Mouse (Mus musculus) MEL (cell line): Measurements from ENCODE around the gene Vps35l. TPM values are rescaled to one million over a fixed set of nuclear protein-coding genes. Genes with fewer than 3 reads are reported as not detected.

Experiments used
- DNase-seq: peaks from one replicate; pipeline ENCODE4 v3.0.0; 2011; ENCODE audit warnings: low read depth, low spot score
- H3K27ac ChIP-seq: 2 replicates; pipeline ENCODE4 v1.5.1; 2012; ENCODE audit warnings: low read depth, mild to moderate bottlenecking, control low read depth, low read length, moderate library complexity; ENCODE audit not compliant: control insufficient read depth
- H3K27me3 ChIP-seq, 2 experiments: fragments of 150-350 bp in 1 of 2; sonication (generic) in 1 of 2; 2 replicates each; pipeline ENCODE4 v1.6.1; 2012; ENCODE audit warnings: low read length in 2 of 2, mild to moderate bottlenecking in 2 of 2, improper control_type of control experiment in 1 of 2, moderate library complexity in 1 of 2; ENCODE audit not compliant: insufficient read depth in 2 of 2, control insufficient read depth in 1 of 2
- H3K36me3 ChIP-seq, 2 experiments: 2 replicates each; pipeline ENCODE4 v1.6.1; 2012 to 2014; ENCODE audit warnings: low read length in 2 of 2, improper control_type of control experiment in 1 of 2, inconsistent platforms in 1 of 2, mild to moderate bottlenecking in 1 of 2; ENCODE audit not compliant: insufficient read depth in 2 of 2, control insufficient read depth in 1 of 2
- H3K4me1 ChIP-seq, 2 experiments: fragments of 150-350 bp in 1 of 2; sonication (generic) in 1 of 2; 2 replicates each; pipeline ENCODE4 v1.6.1; 2012; ENCODE audit warnings: low read length in 2 of 2, improper control_type of control experiment in 1 of 2, mild to moderate bottlenecking in 1 of 2; ENCODE audit not compliant: insufficient read depth in 2 of 2, control insufficient read depth in 1 of 2
- H3K4me3 ChIP-seq, 2 experiments: fragments of 150-350 bp in 1 of 2; sonication (generic) in 1 of 2; 2 replicates each; pipeline ENCODE4 v1.5.1; 2012; ENCODE audit warnings: low read depth in 2 of 2, low read length in 2 of 2, mild to moderate bottlenecking in 2 of 2, moderate library complexity in 2 of 2, control low read depth in 1 of 2, improper control_type of control experiment in 1 of 2; ENCODE audit not compliant: control insufficient read depth in 1 of 2, insufficient read depth in 1 of 2
- H3K79me2 ChIP-seq: 2 replicates; pipeline ENCODE4 v1.6.1; 2012; ENCODE audit warnings: mild to moderate bottlenecking, low read length, moderate library complexity; ENCODE audit not compliant: control insufficient read depth, poor library complexity, insufficient read depth
- H3K9ac ChIP-seq: 2 replicates; pipeline ENCODE4 v1.6.1; 2012; ENCODE audit warnings: low read depth, mild to moderate bottlenecking, control low read depth, low read length, moderate library complexity; ENCODE audit not compliant: control insufficient read depth, poor library complexity, severe bottlenecking
- H3K9me3 ChIP-seq: fragments of 150-350 bp; sonication (generic); replicated peaks from 2 replicates; pipeline ENCODE4 v1.6.1; 2012; ENCODE audit warnings: mild to moderate bottlenecking, low read length, improper control_type of control experiment, moderate library complexity; ENCODE audit not compliant: insufficient read depth
- BHLHE40 ChIP-seq: IDR thresholded peaks from 2 replicates; pipeline ENCODE4 v1.6.1; 2012; ENCODE audit warnings: low read depth, mild to moderate bottlenecking, inconsistent platforms, low read length, improper control_type of control experiment, borderline replicate concordance
- CHD1 ChIP-seq: IDR thresholded peaks from 2 replicates; pipeline ENCODE4 v1.6.1; 2012; ENCODE audit warnings: low read depth, mild to moderate bottlenecking, inconsistent platforms, low read length, improper control_type of control experiment
- E2F4 ChIP-seq: IDR thresholded peaks from 2 replicates; pipeline ENCODE4 v1.6.1; 2011; ENCODE audit warnings: low read depth, low read length, improper control_type of control experiment, borderline replicate concordance
- ELF1 ChIP-seq: IDR thresholded peaks from 2 replicates; pipeline ENCODE4 v1.6.1; 2014; ENCODE audit warnings: low read depth, mild to moderate bottlenecking, inconsistent platforms, low read length, improper control_type of control experiment, moderate library complexity
- EP300 ChIP-seq, 2 experiments: IDR thresholded peaks; 2 replicates each; pipeline ENCODE4 v1.6.1; 2011; ENCODE audit warnings: improper control_type of control experiment in 2 of 2, low read length in 2 of 2, low read depth in 1 of 2, mild to moderate bottlenecking in 1 of 2
- ETS1 ChIP-seq: IDR thresholded peaks from 2 replicates; pipeline ENCODE4 v1.6.1; 2012; ENCODE audit warnings: low read depth, mild to moderate bottlenecking, inconsistent platforms, low read length, improper control_type of control experiment, moderate library complexity
- GABPA ChIP-seq: IDR thresholded peaks from 2 replicates; pipeline ENCODE4 v1.6.1; 2012; ENCODE audit warnings: low read depth, mild to moderate bottlenecking, inconsistent platforms, low read length, improper control_type of control experiment, moderate library complexity
- GATA1 ChIP-seq: IDR thresholded peaks from 2 replicates; pipeline ENCODE4 v1.6.1; 2011; ENCODE audit warnings: low read depth, low read length, improper control_type of control experiment
- HCFC1 ChIP-seq: IDR thresholded peaks from 2 replicates; pipeline ENCODE4 v1.6.1; 2012; ENCODE audit warnings: low read depth, mild to moderate bottlenecking, inconsistent platforms, low read length, improper control_type of control experiment, moderate library complexity
- KAT2A ChIP-seq: conservative IDR thresholded peaks from 2 replicates; pipeline ENCODE4 v1.6.1; 2012; ENCODE audit warnings: low read depth, low read length, improper control_type of control experiment, inconsistent platforms
- MAFK ChIP-seq: IDR thresholded peaks from 2 replicates; pipeline ENCODE4 v1.6.1; 2011; ENCODE audit warnings: low read depth, mild to moderate bottlenecking, low read length, improper control_type of control experiment, borderline replicate concordance
- MAZ ChIP-seq: IDR thresholded peaks from 2 replicates; pipeline ENCODE4 v1.6.1; 2012; ENCODE audit warnings: low read depth, mild to moderate bottlenecking, inconsistent platforms, low read length, improper control_type of control experiment
- MEF2A ChIP-seq: IDR thresholded peaks from 2 replicates; pipeline ENCODE4 v1.6.1; 2014; ENCODE audit warnings: low read depth, mild to moderate bottlenecking, inconsistent platforms, low read length, improper control_type of control experiment; ENCODE audit not compliant: poor library complexity, insufficient replicate concordance, severe bottlenecking; ENCODE audit errors: extremely low read depth
- MXI1 ChIP-seq: IDR thresholded peaks from 2 replicates; pipeline ENCODE4 v1.6.1; 2011; ENCODE audit warnings: mild to moderate bottlenecking, low read depth, low read length, improper control_type of control experiment
- MYB ChIP-seq: IDR thresholded peaks from 2 replicates; pipeline ENCODE4 v1.6.1; 2011; ENCODE audit warnings: mild to moderate bottlenecking, low read depth, low read length, improper control_type of control experiment
- NELFE ChIP-seq: IDR thresholded peaks from 2 replicates; pipeline ENCODE4 v1.6.1; 2011; ENCODE audit warnings: low read depth, low read length, improper control_type of control experiment
- POLR2A ChIP-seq, 2 experiments: IDR thresholded peaks; 2 replicates each; pipeline ENCODE4 v1.6.1; 2011 to 2012; ENCODE audit warnings: low read length in 2 of 2, mild to moderate bottlenecking in 2 of 2, control low read depth in 1 of 2, improper control_type of control experiment in 1 of 2, low read depth in 1 of 2, moderate library complexity in 1 of 2; ENCODE audit not compliant: control insufficient read depth in 1 of 2, insufficient read depth in 1 of 2, poor library complexity in 1 of 2
- POLR2AphosphoS2 ChIP-seq: IDR thresholded peaks from 2 replicates; pipeline ENCODE4 v1.6.1; 2011; ENCODE audit warnings: low read length, improper control_type of control experiment
- POLR2AphosphoS5 ChIP-seq: IDR thresholded peaks from 2 replicates; pipeline ENCODE4 v1.6.1; 2012; ENCODE audit warnings: low read depth, borderline replicate concordance, mild to moderate bottlenecking, inconsistent platforms, low read length, moderate library complexity, mixed read lengths
- RAD21 ChIP-seq: IDR thresholded peaks from 2 replicates; pipeline ENCODE4 v1.6.1; 2011; ENCODE audit warnings: mild to moderate bottlenecking, low read depth, low read length, improper control_type of control experiment
- RCOR1 ChIP-seq: IDR thresholded peaks from 2 replicates; pipeline ENCODE4 v1.6.1; 2012; ENCODE audit warnings: low read depth, mild to moderate bottlenecking, inconsistent platforms, low read length, improper control_type of control experiment
- SIN3A ChIP-seq: IDR thresholded peaks from 2 replicates; pipeline ENCODE4 v1.6.1; 2012; ENCODE audit warnings: low read length, improper control_type of control experiment, inconsistent platforms
- SMC3 ChIP-seq: IDR thresholded peaks from 2 replicates; pipeline ENCODE4 v1.6.1; 2011; ENCODE audit warnings: low read depth, low read length, improper control_type of control experiment
- TAL1 ChIP-seq: IDR thresholded peaks from 2 replicates; pipeline ENCODE4 v1.6.1; 2012; ENCODE audit warnings: mild to moderate bottlenecking, inconsistent platforms, low read length, moderate library complexity, mixed read lengths
- TBP ChIP-seq: IDR thresholded peaks from 2 replicates; pipeline ENCODE4 v1.8.0; 2011; ENCODE audit warnings: low read depth, low read length, improper control_type of control experiment
- TCF12 ChIP-seq: IDR thresholded peaks from 2 replicates; pipeline ENCODE4 v1.6.1; 2014; ENCODE audit warnings: low read depth, mild to moderate bottlenecking, inconsistent platforms, low read length, improper control_type of control experiment, moderate library complexity
- UBTF ChIP-seq: IDR thresholded peaks from 2 replicates; pipeline ENCODE4 v1.6.1; 2012; ENCODE audit warnings: low read depth, mild to moderate bottlenecking, inconsistent platforms, low read length, improper control_type of control experiment, moderate library complexity, borderline replicate concordance; ENCODE audit not compliant: insufficient read depth
- USF1 ChIP-seq: IDR thresholded peaks from 2 replicates; pipeline ENCODE4 v1.6.1; 2014; ENCODE audit warnings: low read depth, mild to moderate bottlenecking, inconsistent platforms, low read length, improper control_type of control experiment, moderate library complexity
- USF2 ChIP-seq, 2 experiments: IDR thresholded peaks; 2 replicates each; pipeline ENCODE4 v1.6.1; 2011 to 2012; ENCODE audit warnings: improper control_type of control experiment in 2 of 2, low read length in 2 of 2, borderline replicate concordance in 1 of 2, inconsistent platforms in 1 of 2, low read depth in 1 of 2, mild to moderate bottlenecking in 1 of 2; ENCODE audit not compliant: insufficient read depth in 1 of 2
- ZC3H11A ChIP-seq: IDR thresholded peaks from 2 replicates; pipeline ENCODE4 v1.6.1; 2012; ENCODE audit warnings: low read depth, mild to moderate bottlenecking, inconsistent platforms, low read length, improper control_type of control experiment
- ZKSCAN1 ChIP-seq: IDR thresholded peaks from 2 replicates; pipeline ENCODE4 v1.6.1; 2012; ENCODE audit warnings: low read depth, mild to moderate bottlenecking, inconsistent platforms, low read length, improper control_type of control experiment, moderate library complexity
- polyA plus RNA-seq, 2 experiments: library from polyadenylated mRNA; stranded (reverse) in 1 of 2; unstranded in 1 of 2; fragments of >175 nt in 1 of 2; fragments of >200 nt in 1 of 2; gene quantifications; 2 replicates each; pipeline versions ENCODE4 v1.2.1 to v1.2.4; 2012; ENCODE audit warnings: low replicate concordance in 2 of 2, low read depth in 1 of 2; ENCODE audit not compliant: insufficient read length in 2 of 2, insufficient read depth in 1 of 2, missing spikeins in 1 of 2
- total RNA-seq: library from RNA; depleted of rRNA; stranded (reverse); fragments of 300-350 nt; gene quantifications from 2 replicates; pipeline ENCODE4 v1.2.3, GENCODE M21; 2012

Vps35l gene
- total and polyA plus RNA-seq, 3 experiments = 37.6 to 87.4 TPM; not detected in 1

GRCm38 (mm10) chr7:118850676-118851290 lies 110.8 kb downstream of the Vps35l start:
- H3K4me3 ChIP-seq = no peak overlapping the region
- H3K27ac ChIP-seq = no peak overlapping the region
- peaks cover 9 to 34% of the 10 kb centered on the region in 2 experiments for H3K36me3 ChIP-seq

GRCm38 (mm10) chr7:118851571-118851970 lies 111.5 kb downstream of the Vps35l start:
- no peaks in the 10 kb centered on the region for H3K9me3 ChIP-seq
- H3K4me3 ChIP-seq = no peak overlapping the region
- peaks cover 5 to 32% of the 10 kb centered on the region in 2 experiments for H3K4me1 ChIP-seq
- peaks cover 45% of the 10 kb centered on the region for H3K79me2 ChIP-seq
- peak; percentile 75 for DNase-seq
- no peaks in the 10 kb centered on the region for H3K27me3 ChIP-seq
- H3K9ac ChIP-seq = no peak overlapping the region
- peaks cover 5 to 38% of the 10 kb centered on the region in 2 experiments; a peak in 3 of 4 replicates for H3K36me3 ChIP-seq
- no peak overlapping the region for H3K27ac ChIP-seq
- no peak for TF ChIP-seq TCF12
- peak in 1 of 2 experiments; percentile 4; a peak in 1 of 4 replicates for TF ChIP-seq EP300 (IDR thresholded peaks at IDR 0.05; ENCODE audit: low read depth in 1 of 2, low read length in 2 of 2)
- no peak for TF ChIP-seq SMC3
- no peak for TF ChIP-seq POLR2AphosphoS5
- no peak for TF ChIP-seq RCOR1
- TF ChIP-seq MEF2A = no peak
- no peak for TF ChIP-seq GABPA
- TF ChIP-seq NELFE = no peak
- TF ChIP-seq POLR2A (IDR thresholded peaks at IDR 0.05; ENCODE audit: control insufficient read depth in 1 of 2, insufficient read depth in 1 of 2, low read depth in 1 of 2, low read length in 2 of 2, poor library complexity in 1 of 2) = 0 out of 4 replicates have a peak, but pooled peaks of 1 of the 2 experiments have one; percentile 18
- TF ChIP-seq ZC3H11A = no peak
- no peak for TF ChIP-seq KAT2A
- TF ChIP-seq MAFK = no peak
- TF ChIP-seq ZKSCAN1 = no peak
- no peak for TF ChIP-seq UBTF
- TF ChIP-seq HCFC1 = no peak
- no peak for TF ChIP-seq TBP
- TF ChIP-seq TAL1 = no peak
- no peak for TF ChIP-seq MYB
- no peak; the same call in 1 of the 2 replicates for TF ChIP-seq MXI1
- peak; percentile 38; the same call in 1 of the 2 replicates for TF ChIP-seq SIN3A
- peak; percentile 59 for TF ChIP-seq ETS1
- no peak for TF ChIP-seq CHD1
- no peak for TF ChIP-seq POLR2AphosphoS2
- TF ChIP-seq MAZ = no peak
- no peak for TF ChIP-seq BHLHE40

More at GRCm38 (mm10) chr7:118850676-118851290, 110.8 kb downstream of the Vps35l start:
- Histone ChIP-seq H3K27me3 (no peaks in the 10 kb centered on the region), H3K4me1 (peaks cover 5 to 32% of the 10 kb centered on the region in 2 experiments), H3K9ac (no peak overlapping the region), H3K79me2 (peaks cover 43% of the 10 kb centered on the region), H3K9me3 (no peaks in the 10 kb centered on the region)
- TF ChIP-seq ELF1 = no peak
- no peak for TF ChIP-seq POLR2AphosphoS5
- TF ChIP-seq BHLHE40 = no peak
- TF ChIP-seq TAL1 = no peak
- no peak for TF ChIP-seq GATA1
- TF ChIP-seq USF1 = no peak
- no peak for TF ChIP-seq USF2 (IDR thresholded peaks at IDR 0.05; ENCODE audit: borderline replicate concordance in 1 of 2, insufficient read depth in 1 of 2, low read depth in 1 of 2, low read length in 2 of 2)
- TF ChIP-seq MXI1 = no peak
- TF ChIP-seq RAD21 = no peak
- TF ChIP-seq MAFK = no peak
- TF ChIP-seq TBP = no peak
- no peak for TF ChIP-seq E2F4
- TF ChIP-seq ZKSCAN1 = no peak
- no peak for TF ChIP-seq EP300 (IDR thresholded peaks at IDR 0.05; ENCODE audit: low read depth in 1 of 2, low read length in 2 of 2)
- no peak for TF ChIP-seq ETS1
- TF ChIP-seq SIN3A = no peak
- DNase-seq = no peak
